In the genomic region with DNA sequence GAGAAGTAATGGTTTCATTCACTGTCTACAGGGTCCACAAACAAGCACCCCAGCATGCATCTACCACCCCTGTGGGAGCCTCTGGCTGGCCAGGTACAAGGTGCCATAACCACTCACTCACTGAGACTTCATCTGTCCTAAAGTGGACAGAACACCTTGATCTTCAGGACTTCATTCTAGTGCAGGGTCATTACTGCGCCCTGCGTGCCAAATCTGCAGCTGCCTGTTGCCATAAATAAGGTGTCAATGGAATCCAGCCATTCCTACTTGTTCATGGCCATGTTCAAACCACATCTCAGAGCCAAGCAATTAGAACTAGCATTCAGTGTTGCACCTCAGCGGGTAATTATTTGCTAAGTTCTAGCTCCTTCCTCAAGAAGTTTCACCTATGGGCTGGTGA, we compare ENCODE assay signal across 20 mouse cellular contexts.
DNase-seq lines count a peak whose midpoint lies in the region; TF ChIP-seq lines count a peak whose summit lies in the region.
"Had no signal": no experiment of that assay in that cellular context is flagged by ENCODE, and none has a peak within 500 bp of the region (broad histone marks: within the 10 kb centered on the region; RNA-seq: fewer than 3 reads in every experiment).

No protein-coding gene starts in this region.

- no peaks in the 10 kb centered on the region for H3K4me1 ChIP-seq in limb, embryonic 10.5 days
- H3K4me1 ChIP-seq in embryonic facial prominence, embryonic 10.5 days: no peaks in the 10 kb centered on the region
- H3K4me1 ChIP-seq: embryonic facial prominence, embryonic 12.5 days; forebrain, embryonic 15.5 days; hindbrain, embryonic 10.5 days; intestine, embryonic 15.5 days had no signal

- peak; percentile 62 for DNase-seq in gastrocnemius, adult 2 months
- DNase-seq in gastrocnemius, postnatal 4 days (ENCODE audit: low spot score in 2 of 2): no peak
- DNase-seq in heart, adult 8-10 months (ENCODE audit: low spot score): peak; percentile 53
- DNase-seq in heart, postnatal 4 days: no peak
- peak; percentile 15 for DNase-seq in gastrocnemius, postnatal 14 days
- peak; percentile 31 for DNase-seq in limb, embryonic 10.5 days (ENCODE audit: low spot score)
- DNase-seq in embryonic facial prominence, embryonic 10.5 days (ENCODE audit: low spot score): no peak
- DNase-seq in layer of hippocampus, adult 11-12 months (ENCODE audit: low spot score): no peak
- DNase-seq: adrenal gland, postnatal 10 days; cerebellum, adult 11 months; cerebellum, adult 8-10 months; cerebellum, postnatal 14 days; embryo, embryonic 11 days; kidney, adult 18-20 months had no signal

- H3K27me3 ChIP-seq in limb, embryonic 10.5 days (ENCODE audit: low read depth, poor library complexity, severe bottlenecking): no peaks in the 10 kb centered on the region
- no peaks in the 10 kb centered on the region for H3K27me3 ChIP-seq in embryonic facial prominence, embryonic 10.5 days (replicated peaks; ENCODE audit: low read depth, poor library complexity, severe bottlenecking)
- H3K27me3 ChIP-seq: embryonic facial prominence, embryonic 12.5 days; forebrain, embryonic 15.5 days; heart, embryonic 15.5 days; intestine, embryonic 15.5 days had no signal

- H3K4me3 ChIP-seq in gastrocnemius, adult 2 months: no peak overlapping the region; the same call in 1 of the 2 replicates
- no peak overlapping the region for H3K4me3 ChIP-seq in limb, embryonic 10.5 days
- no peak overlapping the region for H3K4me3 ChIP-seq in embryonic facial prominence, embryonic 10.5 days
- H3K4me3 ChIP-seq: embryonic facial prominence, embryonic 12.5 days; forebrain, embryonic 15.5 days; heart, embryonic 15.5 days; hindbrain, embryonic 10.5 days; intestine, embryonic 15.5 days had no signal

- TF ChIP-seq CTCF in gastrocnemius, adult 2 months (IDR thresholded peaks at IDR 0.05): no peak

- peak overlapping the region; percentile 75 for H3K27ac ChIP-seq in gastrocnemius, adult 2 months
- H3K27ac ChIP-seq in limb, embryonic 10.5 days: no peak overlapping the region
- H3K27ac ChIP-seq in embryonic facial prominence, embryonic 10.5 days (replicated peaks): no peak overlapping the region
- H3K27ac ChIP-seq: embryonic facial prominence, embryonic 12.5 days; forebrain, embryonic 15.5 days; heart, embryonic 15.5 days; hindbrain, embryonic 10.5 days; hindbrain, embryonic 14.5 days; intestine, embryonic 15.5 days had no signal

- 96% methylated on average over 3 of the region's 3 CpGs for WGBS in limb, embryonic 10.5 days
- 97% methylated on average over 3 of the region's 3 CpGs for WGBS in embryonic facial prominence, embryonic 10.5 days

- no peaks in the 10 kb centered on the region for H3K9me3 ChIP-seq in limb, embryonic 10.5 days (replicated peaks)
- H3K9me3 ChIP-seq in embryonic facial prominence, embryonic 10.5 days: no peaks in the 10 kb centered on the region
- H3K9me3 ChIP-seq: embryonic facial prominence, embryonic 12.5 days; forebrain, embryonic 15.5 days; heart, embryonic 15.5 days; hindbrain, embryonic 10.5 days; intestine, embryonic 15.5 days had no signal

- H3K36me3 ChIP-seq in limb, embryonic 10.5 days: peaks cover 100% of the 10 kb centered on the region
- H3K36me3 ChIP-seq in embryonic facial prominence, embryonic 10.5 days (replicated peaks): peaks cover 100% of the 10 kb centered on the region

- intact Hi-C loops in gastrocnemius, adult 2 months (cut with DNase I): no loop called here
- intact Hi-C loops in gastrocnemius, postnatal 14 days (cut with DNase I; ENCODE audit: low total_unique reads): no loop called here

Comparison
In these comparisons a context has a peak if more than half of its experiments do, and no peak if none do; other contexts are left out.
1. DNase-seq: peak in gastrocnemius, adult 2 months (single experiment), heart, adult 8-10 months (single experiment), gastrocnemius, postnatal 14 days (single experiment) and limb, embryonic 10.5 days (single experiment); none in gastrocnemius, postnatal 4 days (0 of 2), heart, postnatal 4 days (single experiment), embryonic facial prominence, embryonic 10.5 days (single experiment) and layer of hippocampus, adult 11-12 months (single experiment).